Mouse (Mus musculus) cerebral cortex, adult 2 months (tissue): ENCODE measurements around the gene Mboat2.

ENCODE experiments used
- WGBS: fragments of 180-500 bp; shearing (Covaris S2); methylation state at CpG from one replicate; pipeline ENCODE4 v1.1.7; 2018; 5-methylcytosine and 5-hydroxymethylcytosine counted together

The Mboat2 gene

DNA sequence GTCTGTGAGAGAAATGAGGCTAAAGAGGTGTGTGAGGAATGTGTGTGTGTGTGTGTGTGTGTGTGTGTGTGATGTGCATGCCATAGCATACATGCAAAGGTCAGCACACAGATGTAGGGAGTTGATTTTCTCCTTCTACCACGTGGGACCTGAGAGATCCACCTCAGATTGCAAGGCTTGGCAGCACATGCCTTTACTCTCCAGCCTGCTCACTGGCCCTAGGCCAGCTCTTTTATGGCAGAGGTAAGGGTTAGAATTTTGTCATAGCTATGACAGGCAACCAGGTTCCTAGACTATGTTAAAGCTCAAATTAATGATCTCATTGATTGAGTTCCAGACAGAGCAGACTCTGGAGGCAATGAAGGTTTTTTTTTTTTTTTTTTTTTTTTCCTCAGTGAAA is 33.1 kb downstream of the Mboat2 start:
- 30% methylated on average over 1 of the region's 1 CpGs for WGBS

DNA sequence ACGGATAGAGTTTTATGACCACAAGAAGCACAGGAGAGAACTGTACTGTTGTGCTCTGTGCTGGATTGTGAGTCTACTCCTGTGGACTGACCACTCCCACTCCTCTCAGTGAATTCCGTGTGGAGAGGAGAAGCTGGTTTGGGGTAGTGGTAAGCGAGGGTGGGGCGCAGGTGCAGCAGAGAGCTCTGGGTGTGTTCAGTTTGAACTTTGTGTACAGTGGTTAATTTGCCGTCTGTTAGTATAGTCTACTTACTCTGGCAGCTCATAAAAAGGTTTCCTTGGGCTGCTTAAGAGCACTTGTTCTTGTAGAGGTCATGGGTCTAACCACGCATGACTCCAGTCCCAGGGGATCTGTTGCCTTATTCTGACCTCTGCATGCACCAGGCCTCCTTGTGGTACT is 36.0 kb downstream of the Mboat2 start:
- 90% methylated on average over 6 of the region's 6 CpGs for WGBS

DNA sequence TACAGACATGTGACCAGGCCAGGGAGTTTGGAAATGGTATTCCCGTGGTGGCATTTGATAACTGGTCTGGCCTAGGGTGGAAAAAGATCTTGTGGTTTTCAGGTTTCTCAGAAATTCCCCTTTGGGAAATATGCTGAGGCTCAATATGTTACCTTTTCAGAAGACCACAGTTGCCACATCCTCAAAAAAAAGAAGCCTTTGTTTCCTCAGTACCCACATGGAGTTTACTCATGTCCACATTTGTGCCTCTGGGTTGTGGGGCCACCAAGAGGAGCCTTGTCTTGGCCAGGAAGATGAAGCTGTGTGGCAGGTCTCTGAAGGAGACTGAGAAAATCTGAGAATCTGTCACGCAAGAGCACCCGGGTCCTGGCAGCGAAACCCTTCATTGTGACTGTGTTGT is 38.0 kb downstream of the Mboat2 start:
- WGBS = 85% methylated on average over 4 of the region's 4 CpGs

DNA sequence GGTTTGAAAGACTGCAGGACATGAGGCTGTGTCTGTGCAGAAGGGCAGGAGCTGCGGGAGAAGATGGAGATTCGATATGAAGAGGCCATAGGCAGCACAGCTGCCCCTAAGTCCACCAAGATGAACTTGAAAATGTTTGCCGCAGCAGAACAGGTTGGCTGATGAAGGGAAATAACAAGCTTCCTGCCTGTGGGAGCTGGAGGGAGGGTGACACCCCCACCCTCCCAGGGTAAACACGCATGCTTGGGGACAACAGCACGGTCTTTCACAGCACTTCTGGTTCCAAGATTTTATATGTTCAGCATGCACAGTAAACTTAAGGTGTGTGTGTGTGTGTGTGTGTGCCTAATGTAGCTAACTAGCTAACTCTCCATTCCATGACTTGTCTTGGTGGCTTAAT is 38.6 kb downstream of the Mboat2 start:
- 74% methylated on average over 5 of the region's 5 CpGs for WGBS

DNA sequence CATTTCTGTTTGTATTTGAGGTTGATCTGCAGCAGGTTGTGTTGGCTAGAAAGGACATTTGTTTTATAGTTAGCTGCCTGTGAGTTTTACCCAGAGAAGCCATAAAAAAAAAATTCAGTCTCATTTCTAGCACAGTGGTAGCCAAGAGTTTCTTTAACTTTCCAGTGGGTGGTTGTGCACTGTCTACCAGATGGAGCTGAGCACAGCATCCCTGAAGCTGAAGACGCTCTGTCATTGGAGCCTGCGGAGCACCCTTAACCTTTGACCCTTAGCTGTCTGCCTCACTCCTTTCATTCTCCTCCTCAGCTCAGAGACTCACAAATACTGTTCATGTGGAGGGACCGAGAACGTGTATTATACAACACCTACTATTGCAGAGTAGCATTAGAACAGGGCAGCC is 40.2 kb downstream of the Mboat2 start:
- 41% methylated on average over 4 of the region's 4 CpGs for WGBS

DNA sequence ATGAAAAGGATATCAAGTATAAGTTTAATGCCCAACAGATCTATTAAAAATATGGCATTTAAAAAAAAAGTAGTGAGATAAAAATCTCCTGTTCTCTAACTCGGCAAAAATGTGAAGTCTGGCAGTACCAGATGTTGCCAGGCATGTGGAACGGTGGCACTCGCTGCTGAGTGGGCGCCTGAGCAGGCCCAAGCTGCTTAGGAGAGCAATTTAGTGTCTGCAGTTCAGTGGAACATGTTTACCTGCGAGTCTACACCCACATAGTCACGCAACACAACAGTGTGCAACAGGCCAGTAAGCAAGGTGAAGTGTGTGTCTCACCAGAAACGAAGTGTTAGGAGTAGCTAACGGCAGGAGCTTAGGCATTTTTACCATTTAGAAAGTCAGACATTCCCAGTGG is 41.6 kb downstream of the Mboat2 start:
- WGBS = 54% methylated on average over 8 of the region's 8 CpGs

DNA sequence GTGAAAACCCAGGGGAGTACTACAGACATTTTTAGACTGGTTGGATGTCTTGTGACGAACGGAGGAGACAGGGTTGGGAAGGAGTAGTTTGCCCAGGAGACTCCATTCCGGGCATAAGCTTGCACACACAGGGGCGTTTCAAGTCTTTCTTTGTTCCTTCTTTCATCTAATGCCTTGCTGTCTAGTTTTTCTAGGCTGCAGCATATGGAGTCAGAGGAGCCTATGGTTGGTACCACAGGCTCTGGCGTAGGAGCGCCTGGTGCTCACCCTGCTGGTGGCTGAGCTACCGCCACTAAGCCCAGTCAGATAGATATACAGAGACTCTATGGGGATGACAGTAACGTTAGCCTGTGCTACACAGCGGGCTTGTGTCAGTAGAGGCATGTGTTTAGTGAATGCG is 42.0 kb downstream of the Mboat2 start:
- 46% methylated on average over 10 of the region's 10 CpGs for WGBS

DNA sequence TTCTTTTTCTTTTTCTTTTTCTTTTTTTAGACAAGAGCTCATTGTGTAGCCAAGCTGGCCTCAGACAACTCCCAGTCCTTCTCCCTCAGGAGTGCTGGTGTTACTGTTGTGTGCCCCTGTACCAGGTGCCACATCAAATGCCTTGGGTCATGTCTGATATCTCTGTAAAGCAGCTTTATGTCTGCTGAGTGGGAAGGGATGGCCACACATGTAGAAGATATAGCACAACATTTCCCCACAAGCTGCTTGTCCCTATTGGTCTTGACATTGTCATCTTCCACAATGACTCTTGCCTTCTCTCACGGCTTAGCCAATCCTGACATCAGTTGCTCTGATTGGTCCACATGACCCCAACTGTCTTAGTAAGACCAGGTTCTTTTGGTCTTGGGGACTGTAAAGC is 45.2 kb downstream of the Mboat2 start:
- WGBS = 88% methylated on average over 1 of the region's 1 CpGs

DNA sequence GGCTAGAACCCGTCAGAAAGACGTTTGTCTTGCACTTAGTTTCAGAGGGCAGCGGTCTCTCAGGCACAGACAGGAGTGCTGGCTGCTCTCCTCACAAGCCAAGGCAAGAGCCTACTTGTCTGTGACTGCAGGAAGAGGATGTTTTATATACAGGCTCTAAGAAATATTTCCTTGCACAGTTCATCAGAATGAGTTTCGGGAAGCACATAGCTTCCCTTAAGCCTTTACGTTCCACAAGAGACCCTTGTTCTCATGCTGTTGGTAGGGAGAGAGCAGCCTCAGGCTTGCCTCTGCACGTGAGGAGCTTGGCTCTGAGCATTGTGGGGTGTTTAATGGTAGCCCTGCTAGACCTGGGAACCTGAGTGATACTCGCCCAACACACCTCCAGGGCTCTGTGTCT is 46.6 kb downstream of the Mboat2 start:
- 62% methylated on average over 7 of the region's 7 CpGs for WGBS

DNA sequence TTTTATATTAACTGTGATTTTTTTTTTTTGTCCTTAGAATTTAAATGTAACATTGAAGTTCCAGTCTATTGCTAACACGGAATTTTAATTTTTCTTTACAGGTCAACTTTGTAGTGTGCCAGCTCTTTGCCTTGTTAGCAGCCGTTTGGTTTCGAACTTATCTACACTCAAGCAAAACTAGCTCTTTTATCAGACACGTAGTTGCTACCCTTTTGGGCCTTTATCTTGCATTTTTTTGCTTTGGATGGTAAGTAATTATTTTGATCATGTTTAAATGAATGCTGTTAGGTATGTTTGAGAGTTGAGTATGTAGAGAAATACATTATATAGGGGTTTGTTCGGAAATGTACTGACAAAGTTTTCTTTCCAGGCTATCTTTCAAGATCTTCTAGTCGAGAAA is 47.4 kb downstream of the Mboat2 start:
- 92% methylated on average over 6 of the region's 6 CpGs for WGBS

DNA sequence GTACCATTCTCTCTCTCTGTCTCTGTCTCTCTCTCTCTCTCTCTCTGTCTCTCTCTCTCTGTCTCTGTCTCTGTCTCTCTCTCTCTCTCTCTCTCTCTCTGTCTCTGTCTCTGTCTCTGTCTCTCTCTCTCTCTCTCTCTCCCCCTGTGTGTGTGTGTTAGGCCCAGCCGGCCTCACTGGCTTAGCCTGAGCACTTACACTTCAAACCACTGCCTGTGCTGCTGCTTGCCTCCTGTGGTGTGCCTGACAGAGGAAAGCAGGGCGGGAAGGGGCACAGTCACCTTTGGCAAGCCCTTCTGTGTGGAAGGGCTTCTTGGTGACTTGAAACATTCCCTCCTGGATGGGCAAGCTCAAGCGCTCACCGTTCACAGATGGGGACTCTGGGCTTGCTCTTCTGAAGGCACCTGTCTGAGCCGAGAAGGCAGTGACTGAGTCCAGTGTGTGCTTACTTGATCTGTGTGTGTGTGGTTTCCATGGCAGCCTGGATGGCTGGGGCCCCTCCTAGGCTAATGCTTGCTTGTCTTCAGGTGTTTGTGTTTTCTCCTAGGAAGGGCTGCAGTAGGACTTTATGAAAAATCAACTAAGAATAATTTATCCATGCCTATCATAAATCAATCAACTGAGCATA is 48.2 kb downstream of the Mboat2 start:
- WGBS = 72% methylated on average over 5 of the region's 5 CpGs

DNA sequence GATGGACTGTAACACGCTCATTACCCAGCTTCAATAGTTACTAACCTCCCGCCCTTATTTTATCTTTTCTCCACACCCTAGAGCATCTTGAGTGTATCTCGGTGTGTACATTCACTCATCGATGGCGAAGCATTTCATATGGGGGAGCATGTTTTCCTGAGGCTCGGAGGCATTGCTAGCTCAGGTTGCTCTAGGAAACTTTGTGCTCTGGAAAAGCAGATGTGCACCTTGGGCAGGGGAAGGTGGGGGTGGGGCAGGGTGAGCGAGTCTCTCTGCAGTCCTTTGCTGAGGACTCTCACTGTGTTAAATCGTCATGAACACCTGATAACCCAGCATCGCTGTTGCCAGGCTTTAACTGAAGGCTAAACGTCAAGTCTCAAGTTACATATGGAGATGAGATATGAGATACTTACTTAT is 48.9 kb downstream of the Mboat2 start:
- 92% methylated on average over 10 of the region's 10 CpGs for WGBS

DNA sequence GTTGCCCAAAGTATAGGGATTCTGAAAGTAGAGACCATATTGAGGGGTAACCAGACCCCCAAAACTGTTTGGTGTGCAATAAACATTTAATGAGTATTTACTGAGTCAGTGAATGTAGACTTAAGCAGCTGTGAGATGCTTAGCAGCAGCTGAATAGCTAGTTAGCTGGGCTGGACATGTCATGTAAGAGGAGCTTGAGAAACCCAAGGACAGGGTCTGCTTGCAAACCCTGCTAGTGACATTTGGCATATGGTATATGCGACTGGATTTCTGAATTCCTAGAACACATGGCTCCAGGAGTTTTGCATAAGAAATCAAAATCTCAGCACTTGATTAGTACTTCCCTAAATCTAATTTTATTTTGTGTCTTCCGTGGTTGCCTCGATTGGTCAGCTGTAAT is 52.6 kb downstream of the Mboat2 start:
- WGBS = 91% methylated on average over 3 of the region's 3 CpGs

DNA sequence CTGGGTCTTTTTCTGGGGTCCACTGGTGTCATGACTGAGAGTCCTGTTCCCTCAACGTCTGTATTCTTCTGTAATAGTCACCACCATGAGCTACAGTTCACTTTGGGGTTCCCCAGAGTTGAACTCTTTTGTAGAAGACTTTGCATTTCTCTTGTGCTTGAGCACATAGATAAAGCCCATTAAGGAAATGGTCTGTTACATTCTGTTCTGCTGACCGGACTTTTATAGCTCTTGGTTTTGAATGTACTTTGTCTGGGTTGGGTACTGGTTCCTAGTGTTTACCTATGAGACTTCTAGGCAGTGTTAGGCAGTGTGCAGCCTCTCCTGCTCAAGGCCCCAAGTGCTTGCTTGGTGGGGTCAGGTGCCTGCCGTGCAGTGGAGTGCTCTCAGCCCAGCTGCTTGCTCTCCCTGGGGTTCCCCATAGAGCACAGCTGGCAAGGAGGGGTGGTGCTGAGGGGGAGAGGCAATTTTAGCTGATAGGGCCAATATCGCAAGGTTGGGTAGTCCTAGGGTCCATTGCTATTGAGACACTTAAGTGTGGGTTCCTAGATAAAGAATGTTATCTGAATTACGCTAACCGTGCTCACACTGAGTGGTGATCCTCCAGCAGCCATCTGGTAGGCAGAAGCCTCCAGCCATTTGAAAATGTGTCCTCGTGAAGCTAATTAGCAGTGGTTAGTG is 58.8 kb downstream of the Mboat2 start:
- 79% methylated on average over 7 of the region's 7 CpGs for WGBS

DNA sequence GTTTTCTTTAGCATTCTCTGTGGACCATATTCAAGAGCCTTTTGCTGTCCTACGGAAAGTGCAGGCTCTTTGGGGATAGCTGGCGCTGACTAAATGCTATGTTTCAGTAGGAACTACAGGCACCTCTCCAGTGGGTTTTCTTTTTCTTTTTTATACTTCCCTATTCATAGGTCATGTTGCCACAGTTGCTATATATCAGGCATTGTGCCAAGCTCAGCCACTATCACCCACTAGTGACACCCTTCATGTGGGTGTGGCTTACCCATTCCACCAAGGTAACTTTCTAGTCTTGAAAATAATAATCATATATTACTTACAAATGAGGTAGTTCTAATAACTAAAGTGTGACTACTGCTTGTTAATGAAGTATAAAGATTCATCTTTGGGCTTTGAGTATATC is 59.5 kb downstream of the Mboat2 start:
- 94% methylated on average over 2 of the region's 2 CpGs for WGBS

DNA sequence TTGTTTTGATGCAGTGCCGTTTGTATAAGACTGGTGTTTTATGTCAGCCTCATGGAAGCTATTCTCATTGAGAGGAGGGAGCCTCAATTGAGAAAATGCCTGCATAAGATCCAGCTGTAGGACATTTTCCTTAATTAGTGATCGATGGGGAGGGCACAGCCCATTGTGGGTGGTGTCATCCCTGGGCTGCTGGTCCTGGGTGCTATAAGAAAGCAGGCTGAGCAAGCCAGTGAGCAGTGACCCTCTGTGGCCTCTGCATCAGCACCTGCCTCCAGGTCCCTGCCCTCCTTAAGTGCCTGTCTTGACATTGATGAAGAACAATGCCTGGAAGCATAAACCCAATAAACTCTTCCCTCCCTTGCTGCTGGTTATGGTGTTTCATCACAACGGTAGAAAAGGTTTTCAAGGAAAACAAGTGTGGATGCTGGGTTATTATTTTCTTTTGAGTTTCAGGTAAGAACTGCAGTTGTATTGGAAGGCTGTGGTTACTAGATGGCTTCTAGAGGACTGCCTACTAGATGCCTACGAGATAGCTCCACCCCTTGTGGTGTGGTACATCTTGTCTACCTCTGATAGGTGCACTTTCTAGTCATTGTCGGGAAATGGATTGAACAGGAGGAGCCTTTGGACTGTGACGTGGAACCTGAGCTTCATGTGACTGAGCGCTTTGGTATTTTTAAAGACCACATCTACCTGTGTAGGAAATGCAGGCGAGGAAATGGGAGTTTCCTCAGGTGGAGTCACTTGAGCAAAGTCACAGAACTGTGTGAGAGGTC is 60.2 kb downstream of the Mboat2 start:
- whole genome bisulfite sequencing = 95% methylated on average over 8 of the region's 8 CpGs

DNA sequence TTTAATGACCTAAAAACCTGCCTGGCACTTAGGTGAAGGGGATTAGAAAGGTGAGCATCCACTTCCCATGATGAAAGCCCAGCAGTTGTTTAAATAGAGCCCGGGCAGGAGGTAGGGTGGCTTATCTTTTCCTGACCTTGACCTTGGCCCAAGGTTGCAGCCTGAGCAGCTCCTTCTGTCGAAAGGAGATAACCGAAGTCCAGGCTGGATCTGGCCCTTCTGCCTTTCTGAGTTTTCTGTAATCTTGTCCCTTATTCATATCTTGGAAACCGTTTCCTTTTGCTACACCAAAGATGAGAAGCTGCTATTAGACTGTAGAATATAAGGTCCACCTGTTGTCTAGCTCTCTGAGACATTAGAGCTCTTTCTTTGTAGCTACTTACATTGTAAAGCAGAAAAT is 61.9 kb downstream of the Mboat2 start:
- 94% methylated on average over 4 of the region's 4 CpGs for WGBS

DNA sequence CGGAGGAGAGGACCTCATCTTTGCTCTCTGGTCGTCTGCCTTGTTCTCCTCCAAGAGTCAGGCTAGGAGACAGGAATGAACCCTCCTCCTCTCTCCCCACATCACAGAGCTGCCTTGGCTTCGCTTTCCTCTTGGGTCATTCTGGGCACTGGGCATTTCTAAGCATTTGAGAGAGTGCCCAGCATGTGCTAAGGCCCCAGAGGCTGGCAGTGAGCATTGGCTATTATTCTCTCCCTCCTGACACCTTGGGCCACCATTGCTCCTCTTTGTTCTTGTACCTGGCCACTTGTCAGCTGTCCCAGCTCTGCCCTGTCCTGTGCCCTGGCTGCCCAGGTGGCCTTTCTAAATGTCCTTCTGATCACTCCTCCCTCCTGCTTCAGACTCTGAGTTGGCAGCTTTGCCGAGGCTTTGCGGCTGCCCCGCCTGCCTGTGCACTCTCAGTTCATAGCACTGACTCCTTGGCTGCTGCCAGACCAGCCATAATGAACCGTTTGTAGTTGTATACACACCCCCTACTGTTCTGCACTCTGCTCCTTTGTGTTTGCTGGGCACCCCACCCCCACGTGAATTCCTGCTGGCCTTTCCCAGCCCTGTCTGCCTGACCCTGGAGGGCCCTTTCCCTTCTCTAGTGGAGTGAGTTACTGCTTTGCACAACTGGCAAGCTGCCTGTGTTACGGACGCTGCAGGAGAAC is 63.2 kb downstream of the Mboat2 start:
- WGBS = 43% methylated on average over 10 of the region's 10 CpGs

DNA sequence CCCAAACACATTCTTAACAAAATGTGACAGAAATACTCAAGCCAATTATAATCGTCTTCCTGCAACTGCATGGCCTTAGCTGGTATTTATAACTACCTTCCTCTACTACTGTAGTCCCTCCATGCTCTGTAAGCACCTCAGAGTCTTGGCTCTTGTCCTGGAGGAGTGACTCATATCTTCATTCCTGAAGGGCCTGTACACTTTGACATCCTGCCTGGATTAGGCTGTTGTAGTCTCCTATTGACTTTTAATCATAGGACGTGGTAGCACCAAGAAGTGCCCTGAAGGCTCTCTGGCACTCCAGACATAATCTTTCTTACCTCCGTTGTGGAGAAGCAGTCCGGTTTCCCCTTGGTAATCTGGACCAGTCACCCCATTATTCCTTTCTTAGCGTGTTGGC is 64.7 kb downstream of the Mboat2 start:
- WGBS = 73% methylated on average over 5 of the region's 5 CpGs

DNA sequence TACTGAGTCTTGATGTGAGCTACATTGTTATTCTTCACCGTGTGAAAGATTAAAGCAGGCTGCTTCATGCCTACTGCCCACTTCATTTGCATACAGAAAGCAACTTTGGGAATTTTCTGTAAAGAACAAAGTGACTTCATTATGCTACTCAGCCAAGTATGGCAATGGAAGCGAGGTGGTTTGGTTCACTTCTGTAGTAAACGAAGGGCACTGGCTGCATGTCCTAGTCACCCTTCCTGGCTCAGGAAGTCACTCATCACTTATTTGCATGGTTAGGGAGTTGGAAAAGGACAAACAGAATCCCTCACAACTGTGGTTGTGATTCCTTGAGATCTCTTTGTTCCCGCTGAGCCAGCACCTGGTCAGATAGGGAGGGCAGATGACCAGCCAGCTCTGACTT is 66.7 kb downstream of the Mboat2 start:
- 71% methylated on average over 4 of the region's 4 CpGs for WGBS

DNA sequence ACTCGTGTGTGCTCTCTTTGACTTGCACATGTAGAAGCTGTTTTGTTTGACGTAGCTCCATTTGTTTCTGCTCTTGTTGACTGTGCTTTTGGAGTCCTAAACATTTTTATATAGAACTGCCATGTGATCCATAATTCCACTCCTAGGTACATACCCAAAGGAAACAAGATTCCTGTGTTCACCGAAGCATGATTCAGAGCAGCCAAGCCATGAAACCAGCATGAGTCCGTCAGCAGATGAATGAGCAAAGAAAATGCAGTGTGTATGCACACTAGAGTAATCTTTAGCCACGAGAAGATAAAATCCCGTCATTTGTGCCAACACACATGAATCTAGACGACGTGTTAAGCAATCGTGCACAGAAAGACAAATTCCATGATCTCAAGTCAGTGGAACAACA is 67.5 kb downstream of the Mboat2 start:
- 84% methylated on average over 9 of the region's 9 CpGs for WGBS

DNA sequence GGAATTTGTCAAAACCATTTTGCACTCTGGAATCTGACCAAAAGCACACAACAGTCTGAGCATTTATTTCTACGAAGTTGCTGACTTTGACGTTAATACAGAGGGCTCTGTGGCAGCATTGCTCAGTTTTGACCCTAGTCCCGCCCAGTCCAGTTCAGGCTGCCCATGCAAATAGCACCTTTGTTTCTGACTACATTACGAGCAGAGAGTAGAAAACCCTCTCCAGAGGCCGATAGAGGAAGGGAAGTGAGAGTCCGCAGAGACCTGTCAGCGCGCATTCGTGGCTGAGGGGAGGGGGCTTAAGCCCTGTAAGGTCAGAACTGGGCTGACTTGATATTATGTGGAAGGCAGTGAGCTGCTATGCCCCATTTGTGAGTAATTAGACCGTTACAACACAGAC is 69.0 kb downstream of the Mboat2 start:
- 71% methylated on average over 10 of the region's 10 CpGs for WGBS

DNA sequence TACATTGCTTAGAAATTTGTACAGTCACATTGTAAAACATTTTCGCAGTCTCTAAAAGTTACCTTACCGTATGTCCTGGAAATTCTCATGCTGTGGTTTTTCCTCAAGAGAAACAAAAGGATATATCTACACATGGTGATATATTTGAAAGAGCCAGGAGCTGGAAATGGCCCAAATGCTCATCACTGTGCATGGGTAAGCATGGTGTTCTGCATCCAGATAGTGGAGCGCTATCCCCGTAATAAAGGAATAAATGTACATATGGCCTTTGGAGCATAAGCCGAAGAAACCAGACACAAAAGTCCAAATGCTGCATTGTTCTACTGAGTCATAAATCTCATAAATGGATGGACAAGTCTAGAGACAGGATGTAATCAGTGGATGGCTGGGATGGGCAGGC is 72.1 kb downstream of the Mboat2 start:
- 88% methylated on average over 5 of the region's 5 CpGs for WGBS
